Mouse (Mus musculus): ENCODE measurements around the gene Fahd1. TPM values are rescaled to one million over a fixed set of nuclear protein-coding genes. Genes with fewer than 3 reads are reported as not detected.

Gene Fahd1
- polyA plus RNA-seq, 1 experiment from 2014 or later, result 21.7 TPM

GRCm38 (mm10) chr17:24848600-24849031 is 1.5 kb downstream of the Fahd1 start:
- no peak overlapping the region for H3K4me2 ChIP-seq (ENCODE audit: low read depth, low read length)
- H3K4me1 ChIP-seq (ENCODE audit: control insufficient read depth, insufficient read depth, low read length), result peaks cover 3% of the 10 kb centered on the region; the same call in 1 of the 2 replicates
- no peak overlapping the region for H3K9ac ChIP-seq (replicated peaks; ENCODE audit: low read length)
- H3K27ac ChIP-seq (replicated peaks; ENCODE audit: low read depth, low read length), result no peak overlapping the region
- DNase-seq (ENCODE audit: low spot score) (no peak), ATAC-seq (replicated peaks; ENCODE audit: insufficient number of reproducible peaks, low FRiP score, low TSS enrichment, low read depth) (no peak)
- no peak overlapping the region for H3K4me3 ChIP-seq (ENCODE audit: low read depth, low read length)
- H3K36me3 ChIP-seq (replicated peaks; ENCODE audit: control insufficient read depth, insufficient read depth, low read depth, low read length), result no peaks in the 10 kb centered on the region
- no peaks in the 10 kb centered on the region for H3K9me3 ChIP-seq (replicated peaks; ENCODE audit: control insufficient read depth, low read length)
- no peaks in the 10 kb centered on the region; the same call in 1 of the 2 replicates for H3K27me3 ChIP-seq (ENCODE audit: control insufficient read depth, insufficient read depth, low read length)

- peaks cover 3% of the 10 kb centered on the region; the same call in 1 of the 2 replicates for H3K4me1 ChIP-seq (ENCODE audit: control insufficient read depth, insufficient read depth, low read length)
- H3K27me3 ChIP-seq (ENCODE audit: control insufficient read depth, insufficient read depth, low read length), result no peaks in the 10 kb centered on the region; the same call in 1 of the 2 replicates
- DNase-seq (ENCODE audit: low spot score) (no peak), ATAC-seq (replicated peaks; ENCODE audit: insufficient number of reproducible peaks, low FRiP score, low TSS enrichment, low read depth) (no peak)
- H3K4me3 ChIP-seq (ENCODE audit: low read depth, low read length), result no peak overlapping the region
- no peak overlapping the region for H3K9ac ChIP-seq (replicated peaks; ENCODE audit: low read length)
- H3K9me3 ChIP-seq (replicated peaks; ENCODE audit: control insufficient read depth, low read length), result no peaks in the 10 kb centered on the region
- no peak overlapping the region for H3K4me2 ChIP-seq (ENCODE audit: low read depth, low read length)
- WGBS, result 95% methylated on average over 1 of the region's 1 CpGs
- no peak overlapping the region for H3K27ac ChIP-seq (replicated peaks; ENCODE audit: low read depth, low read length)
- no peaks in the 10 kb centered on the region for H3K36me3 ChIP-seq (replicated peaks; ENCODE audit: control insufficient read depth, insufficient read depth, low read depth, low read length)
These were observed 2.8 kb downstream of the Fahd1 start for GRCm38 (mm10) chr17:24847386-24847785.

GRCm38 (mm10) chr17:24844525-24844924 is 5.6 kb downstream of the Fahd1 start:
- H3K9ac ChIP-seq (replicated peaks; ENCODE audit: low read length), result no peak overlapping the region
- H3K4me3 ChIP-seq (ENCODE audit: low read depth, low read length), result no peak overlapping the region
- no peaks in the 10 kb centered on the region for H3K27me3 ChIP-seq (ENCODE audit: control insufficient read depth, insufficient read depth, low read length)
- 54% methylated on average over 9 of the region's 9 CpGs for WGBS
- H3K27ac ChIP-seq (replicated peaks; ENCODE audit: low read depth, low read length), result no peak overlapping the region
- no peaks in the 10 kb centered on the region for H3K9me3 ChIP-seq (replicated peaks; ENCODE audit: control insufficient read depth, low read length)
- no peaks in the 10 kb centered on the region for H3K4me1 ChIP-seq (ENCODE audit: control insufficient read depth, insufficient read depth, low read length)
- no peak overlapping the region for H3K4me2 ChIP-seq (ENCODE audit: low read depth, low read length)
- no peaks in the 10 kb centered on the region for H3K36me3 ChIP-seq (replicated peaks; ENCODE audit: control insufficient read depth, insufficient read depth, low read depth, low read length)
- DNase-seq (ENCODE audit: low spot score) (no peak), ATAC-seq (replicated peaks; ENCODE audit: insufficient number of reproducible peaks, low FRiP score, low TSS enrichment, low read depth) (no peak)

- H3K4me1 ChIP-seq (ENCODE audit: control insufficient read depth, insufficient read depth, low read length), result no peaks in the 10 kb centered on the region
- H3K9ac ChIP-seq (replicated peaks; ENCODE audit: low read length), result no peak overlapping the region
- no peak overlapping the region for H3K27ac ChIP-seq (replicated peaks; ENCODE audit: low read depth, low read length)
- H3K36me3 ChIP-seq (replicated peaks; ENCODE audit: control insufficient read depth, insufficient read depth, low read depth, low read length), result no peaks in the 10 kb centered on the region
- ATAC-seq (replicated peaks; ENCODE audit: insufficient number of reproducible peaks, low FRiP score, low TSS enrichment, low read depth) (no peak), DNase-seq (ENCODE audit: low spot score) (no peak)
- no peak overlapping the region for H3K4me3 ChIP-seq (ENCODE audit: low read depth, low read length)
- no peaks in the 10 kb centered on the region for H3K27me3 ChIP-seq (ENCODE audit: control insufficient read depth, insufficient read depth, low read length)
- WGBS, result 47% methylated on average over 2 of the region's 2 CpGs
- no peaks in the 10 kb centered on the region for H3K9me3 ChIP-seq (replicated peaks; ENCODE audit: control insufficient read depth, low read length)
- no peak overlapping the region for H3K4me2 ChIP-seq (ENCODE audit: low read depth, low read length)
These were observed 7.5 kb downstream of the Fahd1 start for GRCm38 (mm10) chr17:24842631-24843030.

GRCm38 (mm10) chr17:24841133-24841532 is 9.0 kb downstream of the Fahd1 start:
- WGBS, result 46% methylated on average over 4 of the region's 4 CpGs

GRCm38 (mm10) chr17:24840341-24840740 is 9.8 kb downstream of the Fahd1 start:
- Histone ChIP-seq H3K27me3 (ENCODE audit: control insufficient read depth, insufficient read depth, low read length) (no peaks in the 10 kb centered on the region), H3K36me3 (replicated peaks; ENCODE audit: control insufficient read depth, insufficient read depth, low read depth, low read length) (no peaks in the 10 kb centered on the region), H3K27ac (replicated peaks; ENCODE audit: low read depth, low read length) (no peak overlapping the region), H3K9ac (replicated peaks; ENCODE audit: low read length) (no peak overlapping the region), H3K4me2 (ENCODE audit: low read depth, low read length) (no peak overlapping the region), H3K4me3 (ENCODE audit: low read depth, low read length) (no peak overlapping the region), H3K9me3 (replicated peaks; ENCODE audit: control insufficient read depth, low read length) (no peaks in the 10 kb centered on the region), H3K4me1 (ENCODE audit: control insufficient read depth, insufficient read depth, low read length) (no peaks in the 10 kb centered on the region)
- ATAC-seq (replicated peaks; ENCODE audit: insufficient number of reproducible peaks, low FRiP score, low TSS enrichment, low read depth) (no peak), DNase-seq (ENCODE audit: low spot score) (no peak)
- 61% methylated on average over 5 of the region's 5 CpGs for WGBS

More at GRCm38 (mm10) chr17:24841133-24841532, 9.0 kb downstream of the Fahd1 start:
- H3K4me2 ChIP-seq (ENCODE audit: low read depth, low read length), result no peak overlapping the region
- H3K4me3 ChIP-seq (ENCODE audit: low read depth, low read length), result no peak overlapping the region
- no peak for ATAC-seq (replicated peaks; ENCODE audit: insufficient number of reproducible peaks, low FRiP score, low TSS enrichment, low read depth)
- H3K9ac ChIP-seq (replicated peaks; ENCODE audit: low read length), result no peak overlapping the region
- H3K27ac ChIP-seq (replicated peaks; ENCODE audit: low read depth, low read length), result no peak overlapping the region
- no peaks in the 10 kb centered on the region for H3K36me3 ChIP-seq (replicated peaks; ENCODE audit: control insufficient read depth, insufficient read depth, low read depth, low read length)
- H3K4me1 ChIP-seq (ENCODE audit: control insufficient read depth, insufficient read depth, low read length), result no peaks in the 10 kb centered on the region
- no peak for DNase-seq (ENCODE audit: low spot score)
- no peaks in the 10 kb centered on the region for H3K9me3 ChIP-seq (replicated peaks; ENCODE audit: control insufficient read depth, low read length)
- no peaks in the 10 kb centered on the region for H3K27me3 ChIP-seq (ENCODE audit: control insufficient read depth, insufficient read depth, low read length)

GRCm38 (mm10) chr17:24839842-24840241 is 10.3 kb downstream of the Fahd1 start, which contains the start of gene Hagh:
Gene Hagh (plus strand): TSS chr17:24840143.
- no peaks in the 10 kb centered on the region for H3K36me3 ChIP-seq (replicated peaks; ENCODE audit: control insufficient read depth, insufficient read depth, low read depth, low read length)
- no peak within 1 kb of the TSS for H3K27ac ChIP-seq (replicated peaks; ENCODE audit: low read depth, low read length)
- no peak for ATAC-seq (replicated peaks; ENCODE audit: insufficient number of reproducible peaks, low FRiP score, low TSS enrichment, low read depth)
- H3K27me3 ChIP-seq (ENCODE audit: control insufficient read depth, insufficient read depth, low read length), result no peaks in the 10 kb centered on the region
- WGBS, result 71% methylated on average over 8 of the region's 8 CpGs
- H3K9ac ChIP-seq (replicated peaks; ENCODE audit: low read length), result no peak within 1 kb of the TSS
- H3K4me2 ChIP-seq (ENCODE audit: low read depth, low read length), result no peak within 1 kb of the TSS
- H3K4me3 ChIP-seq (ENCODE audit: low read depth, low read length), result no peak within 1 kb of the TSS
- no peaks in the 10 kb centered on the region for H3K9me3 ChIP-seq (replicated peaks; ENCODE audit: control insufficient read depth, low read length)
- H3K4me1 ChIP-seq (ENCODE audit: control insufficient read depth, insufficient read depth, low read length), result no peaks in the 10 kb centered on the region
- no peak for DNase-seq (ENCODE audit: low spot score)

GRCm38 (mm10) chr17:24821351-24822280 is 28.5 kb downstream of the Fahd1 start:
- H3K27ac ChIP-seq (replicated peaks; ENCODE audit: low read depth, low read length), result no peak overlapping the region
- DNase-seq (ENCODE audit: low spot score) (no peak), ATAC-seq (replicated peaks; ENCODE audit: insufficient number of reproducible peaks, low FRiP score, low TSS enrichment, low read depth) (no peak)
- H3K4me3 ChIP-seq (ENCODE audit: low read depth, low read length), result no peak overlapping the region
- no peaks in the 10 kb centered on the region for H3K9me3 ChIP-seq (replicated peaks; ENCODE audit: control insufficient read depth, low read length)
- H3K4me2 ChIP-seq (ENCODE audit: low read depth, low read length), result no peak overlapping the region
- WGBS, result 54% methylated on average over 3 of the region's 3 CpGs
- no peaks in the 10 kb centered on the region for H3K36me3 ChIP-seq (replicated peaks; ENCODE audit: control insufficient read depth, insufficient read depth, low read depth, low read length)
- H3K4me1 ChIP-seq (ENCODE audit: control insufficient read depth, insufficient read depth, low read length), result no peaks in the 10 kb centered on the region
- no peak overlapping the region for H3K9ac ChIP-seq (replicated peaks; ENCODE audit: low read length)
- H3K27me3 ChIP-seq (ENCODE audit: control insufficient read depth, insufficient read depth, low read length), result no peaks in the 10 kb centered on the region

Measured in embryonic facial prominence, embryonic 11.5 days (tissue).